Mouse (Mus musculus) forebrain, embryonic 16.5 days (tissue): ENCODE results near the gene Hps6. TPM values are rescaled to one million over a fixed set of nuclear protein-coding genes. Genes with fewer than 3 reads are reported as not detected.

Source experiments
- ATAC-seq: fragments of 200-750 bp; cut with Nextera tagmentation; 2 replicates; pipeline ENCODE4 v1.8.0; 2017; ENCODE audit warnings: mild to moderate bottlenecking, moderate library complexity
- H3K27ac ChIP-seq: fragments of 300-500 bp; sonication (generic); 2 replicates; pipeline ENCODE4 v1.5.1; 2014; ENCODE audit warnings: low read length, control low read depth
- H3K27me3 ChIP-seq: fragments of 300-500 bp; sonication (generic); replicated peaks from 2 replicates; pipeline ENCODE4 v1.6.1; 2014; ENCODE audit warnings: low read length; ENCODE audit not compliant: control insufficient read depth, insufficient read depth
- H3K36me3 ChIP-seq: fragments of 300-500 bp; sonication (generic); 2 replicates; pipeline ENCODE4 v1.6.1; 2014; ENCODE audit not compliant: control insufficient read depth, insufficient read depth
- H3K4me1 ChIP-seq: fragments of 300-500 bp; sonication (generic); replicated peaks from 2 replicates; pipeline ENCODE4 v1.6.1; 2014; ENCODE audit warnings: low read length; ENCODE audit not compliant: control insufficient read depth, insufficient read depth
- H3K4me2 ChIP-seq: fragments of 300-500 bp; sonication (generic); 2 replicates; pipeline ENCODE4 v1.6.1; 2014; ENCODE audit warnings: mild to moderate bottlenecking, low read length, control low read depth
- H3K4me3 ChIP-seq: fragments of 300-500 bp; sonication (generic); replicated peaks from 2 replicates; pipeline ENCODE4 v1.5.1; 2014; ENCODE audit warnings: mild to moderate bottlenecking, low read length, control low read depth
- H3K9ac ChIP-seq: fragments of 300-500 bp; sonication (generic); replicated peaks from 2 replicates; pipeline ENCODE4 v1.6.1; 2014; ENCODE audit warnings: low read depth, low read length, control low read depth
- H3K9me3 ChIP-seq: fragments of 300-500 bp; sonication (generic); 2 replicates; pipeline ENCODE4 v1.6.1; 2016; ENCODE audit warnings: low read length; ENCODE audit not compliant: control insufficient read depth
- WGBS: fragments of 180-500 bp; shearing (Covaris S2); extraction: QIAGEN DNeasy Blood & Tissue Kit; methylation state at CpG from one replicate; pipeline ENCODE4 v1.1.7; 2014; 5-methylcytosine and 5-hydroxymethylcytosine counted together
- polyA plus RNA-seq: library from polyadenylated mRNA; unstranded; fragments of >200 nt; fragmentation: Nextera tagmentation; extraction: Ambion mirVana; gene quantifications from 2 replicates; pipeline ENCODE4 v1.2.1, GENCODE M21; 2015

The Hps6 gene
- polyA plus RNA-seq, 1 experiment from 2014 or later, result 3.7 TPM

GRCm38 (mm10) chr19:46024959-46025358, 21.7 kb downstream of the Hps6 start:
- ATAC-seq, result no peak
- Histone ChIP-seq H3K4me3 (no peak overlapping the region), H3K4me2 (no peak overlapping the region), H3K9me3 (0 out of 2 replicates have a peak, but pooled peaks cover 2% of the 10 kb centered on the region), H3K9ac (no peak overlapping the region), H3K4me1 (no peaks in the 10 kb centered on the region), H3K27ac (no peak overlapping the region), H3K36me3 (peaks cover 4% of the 10 kb centered on the region), H3K27me3 (no peaks in the 10 kb centered on the region)
- 78% methylated on average over 6 of the region's 6 CpGs for WGBS

DNA sequence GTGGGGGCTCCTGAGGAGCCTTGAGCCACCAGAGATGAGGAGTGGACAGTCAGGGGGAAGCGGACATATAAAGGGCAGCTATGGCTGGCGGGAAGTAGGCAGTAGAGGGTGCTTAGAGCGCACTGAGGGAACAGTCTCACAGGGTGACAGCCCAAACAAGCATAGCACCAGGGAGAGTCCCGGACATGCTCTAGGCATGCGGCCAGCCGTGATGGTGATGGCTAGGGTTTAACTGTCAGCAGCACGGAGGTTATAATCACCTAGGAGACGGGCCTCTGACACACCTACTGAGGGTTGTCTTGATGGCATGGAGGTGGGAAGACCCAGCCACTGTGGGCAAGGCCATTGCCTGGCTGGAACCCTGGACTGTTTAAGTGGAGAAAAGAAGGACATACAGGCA, 23.3 kb downstream of the Hps6 start:
- 0 out of 2 replicates have a peak, but pooled peaks cover 2% of the 10 kb centered on the region for H3K9me3 ChIP-seq
- 67% methylated on average over 8 of the region's 8 CpGs for WGBS
- H3K36me3 ChIP-seq, result peaks cover 4% of the 10 kb centered on the region
- no peak overlapping the region for H3K4me2 ChIP-seq
- no peak overlapping the region for H3K27ac ChIP-seq
- no peak overlapping the region for H3K4me3 ChIP-seq
- H3K4me1 ChIP-seq, result no peaks in the 10 kb centered on the region
- H3K27me3 ChIP-seq, result no peaks in the 10 kb centered on the region
- no peak overlapping the region for H3K9ac ChIP-seq
- no peak for ATAC-seq

DNA sequence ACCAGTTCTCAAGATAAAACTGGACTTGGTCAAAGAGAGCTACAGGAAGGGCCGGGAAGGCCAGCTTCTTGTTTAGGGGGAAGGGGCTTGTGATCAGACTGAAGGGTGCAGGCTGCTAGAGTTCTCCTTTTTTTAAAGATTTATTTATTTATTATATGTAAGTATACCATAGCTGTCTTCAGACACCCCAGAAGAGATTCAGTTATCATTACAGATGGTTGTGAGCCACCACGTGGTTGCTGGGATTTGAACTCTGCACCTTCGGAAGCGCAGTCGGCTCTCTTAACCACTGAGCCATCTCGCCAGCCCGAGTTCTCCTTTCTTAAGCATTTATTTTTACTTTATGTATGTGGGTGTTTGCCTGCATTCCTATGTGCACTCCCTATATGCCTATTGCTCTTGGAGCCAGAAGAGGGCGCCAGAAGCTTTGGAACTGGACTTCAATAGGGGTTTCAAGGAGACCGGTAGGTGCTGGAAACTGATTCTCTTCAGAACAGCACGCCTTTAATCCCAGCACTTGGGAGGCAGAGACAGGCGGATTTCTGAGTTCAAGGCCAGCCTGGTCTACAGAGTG, 25.5 kb downstream of the Hps6 start:
- ATAC-seq, result no peak
- H3K9ac ChIP-seq, result no peak overlapping the region
- peaks cover 22% of the 10 kb centered on the region for H3K36me3 ChIP-seq
- no peak overlapping the region for H3K27ac ChIP-seq
- H3K4me1 ChIP-seq, result no peaks in the 10 kb centered on the region
- 76% methylated on average over 11 of the region's 11 CpGs for WGBS
- no peak overlapping the region for H3K4me2 ChIP-seq
- 0 out of 2 replicates have a peak, but pooled peaks cover 2% of the 10 kb centered on the region for H3K9me3 ChIP-seq
- H3K4me3 ChIP-seq, result no peak overlapping the region
- H3K27me3 ChIP-seq, result no peaks in the 10 kb centered on the region

DNA sequence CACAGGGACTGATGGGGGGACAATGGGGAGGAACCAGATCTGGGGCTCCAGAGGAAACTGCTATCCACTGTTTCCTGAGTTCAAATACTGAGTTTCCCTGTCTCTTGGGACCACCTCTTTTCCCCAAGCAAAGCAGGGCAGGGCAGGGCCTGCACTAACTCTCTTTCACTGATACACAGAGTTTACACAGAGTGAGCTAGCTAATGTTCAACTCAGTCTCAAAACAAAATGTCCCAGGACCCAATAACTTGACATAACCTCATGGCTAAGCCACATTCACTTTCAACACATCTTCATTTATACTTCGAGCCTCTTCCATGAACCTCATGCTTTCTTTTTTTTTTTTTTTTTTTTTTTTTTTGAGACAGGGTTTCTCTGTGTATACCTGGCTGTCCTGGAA, 26.3 kb downstream of the Hps6 start:
- WGBS, result 94% methylated on average over 1 of the region's 1 CpGs
- Histone ChIP-seq H3K36me3 (peaks cover 30% of the 10 kb centered on the region), H3K9me3 (0 out of 2 replicates have a peak, but pooled peaks cover 2% of the 10 kb centered on the region), H3K27me3 (no peaks in the 10 kb centered on the region), H3K4me1 (no peaks in the 10 kb centered on the region), H3K27ac (no peak overlapping the region), H3K9ac (no peak overlapping the region), H3K4me3 (no peak overlapping the region), H3K4me2 (no peak overlapping the region)
- no peak for ATAC-seq

DNA sequence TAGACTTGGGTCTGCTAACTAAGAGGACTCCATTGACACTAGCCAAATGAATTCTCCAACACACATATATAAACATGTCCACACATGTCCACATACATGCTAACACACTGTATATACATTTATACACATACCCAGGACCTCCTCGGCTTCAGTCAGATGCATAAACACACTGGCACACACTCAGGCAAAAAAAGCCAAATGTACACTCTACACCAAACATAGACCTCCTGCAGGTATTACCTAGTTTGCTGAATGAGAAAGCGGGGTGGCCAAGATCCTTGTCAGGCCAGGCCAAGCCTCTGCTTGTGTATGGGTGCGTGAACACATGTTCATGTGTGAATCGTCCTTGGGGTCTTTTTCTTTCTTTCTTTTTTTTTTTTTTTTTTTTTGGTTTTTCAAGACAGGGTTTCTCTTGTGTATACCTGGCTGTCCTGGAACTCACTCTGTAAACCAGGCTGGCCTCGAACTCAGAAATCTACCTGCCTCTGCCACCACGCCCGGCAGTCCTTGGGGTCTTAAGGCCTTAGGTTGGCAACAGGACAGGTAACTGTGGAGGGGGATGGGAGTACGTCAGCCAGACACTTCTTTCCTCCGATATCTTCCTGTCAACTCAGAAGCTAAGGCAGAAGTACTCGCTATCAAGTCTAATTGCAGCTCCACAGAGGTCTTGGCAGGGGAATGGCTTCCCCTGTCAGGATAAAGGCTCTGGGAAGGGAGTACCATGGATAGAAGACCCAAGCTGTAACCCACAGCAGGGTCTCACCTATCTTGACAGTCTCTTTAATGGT, 27.1 kb downstream of the Hps6 start:
- 0 out of 2 replicates have a peak, but pooled peaks cover 2% of the 10 kb centered on the region for H3K9me3 ChIP-seq
- no peak overlapping the region for H3K27ac ChIP-seq
- no peaks in the 10 kb centered on the region for H3K4me1 ChIP-seq
- no peaks in the 10 kb centered on the region for H3K27me3 ChIP-seq
- no peak overlapping the region for H3K9ac ChIP-seq
- WGBS, result 93% methylated on average over 10 of the region's 10 CpGs
- ATAC-seq, result no peak
- H3K4me3 ChIP-seq, result no peak overlapping the region
- peaks cover 37% of the 10 kb centered on the region for H3K36me3 ChIP-seq
- H3K4me2 ChIP-seq, result no peak overlapping the region

DNA sequence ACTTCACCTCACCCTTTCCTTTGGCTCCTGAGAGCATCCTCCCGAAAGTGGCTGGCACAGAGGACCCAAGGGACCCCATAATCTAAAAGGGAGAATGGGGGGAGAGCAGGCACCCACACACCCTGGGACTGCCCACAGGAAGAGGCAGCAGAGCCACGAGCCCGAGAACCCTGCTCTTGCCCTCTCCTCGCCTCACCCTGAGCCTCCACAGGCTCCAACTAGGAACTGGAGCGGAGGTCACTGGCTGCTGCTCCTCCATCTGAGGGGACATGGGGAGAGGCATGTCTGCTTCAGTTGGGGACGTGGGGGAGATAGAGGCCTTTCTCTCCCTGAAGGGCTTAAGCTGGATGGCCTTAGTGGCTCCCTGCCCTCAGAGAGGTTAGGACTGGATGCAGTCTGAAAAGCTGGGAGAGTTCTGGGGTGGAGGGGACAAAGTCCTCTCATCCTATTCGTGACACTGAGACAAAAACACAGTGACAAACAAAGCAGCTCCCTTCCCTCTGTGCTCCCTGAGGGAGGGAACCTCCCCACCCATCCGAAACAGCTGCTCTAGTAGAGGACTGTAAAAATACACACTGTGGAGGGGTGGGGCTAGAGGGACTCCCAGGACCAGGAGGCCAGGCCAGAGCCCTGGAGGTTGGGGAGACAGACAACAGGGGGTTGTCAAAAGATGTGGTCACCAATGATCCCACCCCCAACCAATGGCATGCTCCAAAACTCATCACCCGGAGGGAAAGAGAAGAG, 28.6 kb downstream of the Hps6 start:
- ATAC-seq, result no peak
- Histone ChIP-seq H3K9ac (no peak overlapping the region), H3K27ac (no peak overlapping the region), H3K9me3 (0 out of 2 replicates have a peak, but pooled peaks cover 2% of the 10 kb centered on the region), H3K4me2 (no peak overlapping the region), H3K36me3 (peaks cover 42% of the 10 kb centered on the region), H3K4me3 (no peak overlapping the region), H3K4me1 (peaks cover 8% of the 10 kb centered on the region), H3K27me3 (no peaks in the 10 kb centered on the region)
- 75% methylated on average over 9 of the region's 9 CpGs for WGBS

DNA sequence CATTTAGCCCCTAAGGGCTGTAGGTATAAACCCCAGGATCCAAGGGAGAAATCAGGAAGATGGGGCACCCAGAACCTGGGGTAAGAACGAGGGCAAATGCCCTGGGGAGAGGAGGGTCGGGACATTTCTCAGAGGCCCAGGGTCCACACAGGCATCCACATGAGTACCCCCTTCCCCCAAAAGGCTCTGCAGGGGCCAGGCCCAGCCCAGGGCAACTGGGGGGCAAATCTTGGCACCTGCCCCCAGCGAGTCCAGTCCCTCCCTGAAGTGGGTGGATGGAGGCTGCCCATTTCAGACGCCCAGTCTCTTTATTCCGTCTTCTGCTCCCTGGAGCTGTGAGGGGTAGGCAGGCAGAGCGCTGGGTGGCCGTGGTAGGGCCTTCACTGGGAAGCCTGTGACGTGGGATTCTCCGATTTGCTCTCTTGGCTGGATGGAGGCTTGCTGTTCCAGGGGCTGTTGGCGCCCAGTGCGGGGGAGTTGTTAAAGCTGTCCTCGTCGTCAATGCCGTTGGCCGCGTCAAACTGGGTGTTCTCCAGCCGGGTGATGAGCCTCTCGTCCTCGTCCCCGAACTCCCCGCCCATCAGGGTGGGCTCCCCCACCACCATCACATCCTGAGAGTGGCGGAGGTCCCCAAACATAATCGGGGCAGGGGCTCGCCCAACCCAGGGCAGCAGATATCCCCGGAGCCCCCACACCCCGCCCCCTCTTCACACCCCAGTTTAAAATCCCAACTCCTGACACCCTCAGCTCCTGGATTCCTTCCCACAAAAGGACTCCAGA, 29.6 kb downstream of the Hps6 start:
- ATAC-seq, result no peak
- 0 out of 2 replicates have a peak, but pooled peaks cover 2% of the 10 kb centered on the region for H3K9me3 ChIP-seq
- H3K4me2 ChIP-seq, result no peak overlapping the region
- no peak overlapping the region for H3K27ac ChIP-seq
- no peak overlapping the region for H3K9ac ChIP-seq
- H3K36me3 ChIP-seq, result peaks cover 42% of the 10 kb centered on the region
- H3K27me3 ChIP-seq, result no peaks in the 10 kb centered on the region
- H3K4me3 ChIP-seq, result no peak overlapping the region
- H3K4me1 ChIP-seq, result peaks cover 19% of the 10 kb centered on the region
- WGBS, result 84% methylated on average over 26 of the region's 26 CpGs

DNA sequence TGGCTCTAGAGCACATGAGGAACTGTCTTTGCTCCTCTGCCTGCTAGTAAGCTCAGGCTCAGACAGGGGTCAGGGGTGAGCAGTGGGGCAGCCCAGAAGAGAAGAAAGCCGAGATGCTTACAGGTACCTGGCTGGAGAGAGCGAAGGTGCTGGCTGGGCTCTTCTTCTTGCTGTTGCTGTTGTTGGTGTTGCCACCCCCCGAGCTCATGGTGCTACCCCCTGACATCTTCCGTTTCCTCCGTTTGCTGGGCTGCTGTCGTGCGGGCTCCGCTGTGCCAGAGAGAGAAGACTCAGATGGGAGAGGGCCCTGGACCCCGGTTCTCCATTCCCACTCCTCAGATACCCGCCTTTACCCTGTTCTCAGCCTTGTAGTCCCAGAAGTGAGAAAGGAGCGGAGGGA, 30.6 kb downstream of the Hps6 start:
- ATAC-seq, result no peak
- 0 out of 2 replicates have a peak, but pooled peaks cover 2% of the 10 kb centered on the region for H3K9me3 ChIP-seq
- H3K9ac ChIP-seq, result no peak overlapping the region
- WGBS, result 94% methylated on average over 11 of the region's 11 CpGs
- no peak overlapping the region for H3K4me3 ChIP-seq
- no peak overlapping the region for H3K27ac ChIP-seq
- H3K36me3 ChIP-seq, result peaks cover 42% of the 10 kb centered on the region
- no peak overlapping the region for H3K4me2 ChIP-seq
- peaks cover 23% of the 10 kb centered on the region for H3K4me1 ChIP-seq
- no peaks in the 10 kb centered on the region for H3K27me3 ChIP-seq
